Mouse (Mus musculus): ENCODE data around the gene Dlec1. TPM values are rescaled to one million over a fixed set of nuclear protein-coding genes. Genes with fewer than 3 reads are reported as not detected.

Gene Dlec1
- polyA plus RNA-seq, 1 experiment from 2014 or later = 6.1 TPM

GRCm38 (mm10) chr9:119100177-119100898 lies 1.9 kb upstream of the Dlec1 start:
- ATAC-seq (ENCODE audit: low FRiP score, low TSS enrichment) = no peak
- H3K27ac ChIP-seq (ENCODE audit: low read length) = no peak overlapping the region
- 0 out of 2 replicates have a peak overlapping the region, but pooled peaks have one; percentile 19 for H3K9ac ChIP-seq (replicated peaks; ENCODE audit: low read length)
- H3K9me3 ChIP-seq (ENCODE audit: low read length) = no peaks in the 10 kb centered on the region
- 0 out of 2 replicates have a peak, but pooled peaks cover 3% of the 10 kb centered on the region for H3K27me3 ChIP-seq (ENCODE audit: insufficient read depth, low read length)
- no peak overlapping the region for H3K4me3 ChIP-seq (ENCODE audit: low read length)
- WGBS = 15% methylated on average over 15 of the region's 15 CpGs
- no peaks in the 10 kb centered on the region for H3K36me3 ChIP-seq (ENCODE audit: insufficient read depth, low read length)
- peaks cover 15% of the 10 kb centered on the region; the same call in 1 of the 2 replicates for H3K4me1 ChIP-seq (ENCODE audit: insufficient read depth, low read length)
- no peak overlapping the region for H3K4me2 ChIP-seq (replicated peaks; ENCODE audit: low read depth, low read length)

GRCm38 (mm10) chr9:119102783-119103113 lies 470 bp downstream of the Dlec1 start:
- Histone ChIP-seq H3K27me3 (ENCODE audit: insufficient read depth, low read length) (0 out of 2 replicates have a peak, but pooled peaks cover 3% of the 10 kb centered on the region), H3K27ac (ENCODE audit: low read length) (no peak overlapping the region), H3K4me3 (ENCODE audit: low read length) (peak overlapping the region; percentile 66), H3K36me3 (ENCODE audit: insufficient read depth, low read length) (no peaks in the 10 kb centered on the region), H3K9ac (replicated peaks; ENCODE audit: low read length) (peak overlapping the region; percentile 59), H3K9me3 (ENCODE audit: low read length) (peaks cover 3% of the 10 kb centered on the region; the same call in 1 of the 2 replicates), H3K4me2 (replicated peaks; ENCODE audit: low read depth, low read length) (peak overlapping the region; percentile 78), H3K4me1 (ENCODE audit: insufficient read depth, low read length) (peaks cover 13% of the 10 kb centered on the region; the same call in 1 of the 2 replicates)
- 1% methylated on average over 19 of the region's 19 CpGs for WGBS
- peak; percentile 46; the same call in 1 of the 2 replicates for ATAC-seq (ENCODE audit: low FRiP score, low TSS enrichment)

- H3K9ac ChIP-seq (replicated peaks; ENCODE audit: low read length) = no peak overlapping the region
- H3K4me1 ChIP-seq (ENCODE audit: insufficient read depth, low read length) = peaks cover 17% of the 10 kb centered on the region
- no peak overlapping the region for H3K4me2 ChIP-seq (replicated peaks; ENCODE audit: low read depth, low read length)
- no peak overlapping the region for H3K4me3 ChIP-seq (ENCODE audit: low read length)
- H3K27ac ChIP-seq (ENCODE audit: low read length) = no peak overlapping the region
- H3K36me3 ChIP-seq (ENCODE audit: insufficient read depth, low read length) = no peaks in the 10 kb centered on the region
- no peak; the same call in 1 of the 2 replicates for ATAC-seq (ENCODE audit: low FRiP score, low TSS enrichment)
- 89% methylated on average over 4 of the region's 4 CpGs for WGBS
- peaks cover 3% of the 10 kb centered on the region; the same call in 1 of the 2 replicates for H3K9me3 ChIP-seq (ENCODE audit: low read length)
- 0 out of 2 replicates have a peak, but pooled peaks cover 3% of the 10 kb centered on the region for H3K27me3 ChIP-seq (ENCODE audit: insufficient read depth, low read length)
Measured at GRCm38 (mm10) chr9:119107566-119107965, 5.3 kb downstream of the Dlec1 start.

GRCm38 (mm10) chr9:119109685-119110353 lies 7.5 kb downstream of the Dlec1 start:
- peaks cover 3% of the 10 kb centered on the region; the same call in 1 of the 2 replicates for H3K9me3 ChIP-seq (ENCODE audit: low read length)
- peaks cover 11% of the 10 kb centered on the region for H3K4me1 ChIP-seq (ENCODE audit: insufficient read depth, low read length)
- H3K27ac ChIP-seq (ENCODE audit: low read length) = no peak overlapping the region
- no peak overlapping the region for H3K4me3 ChIP-seq (ENCODE audit: low read length)
- H3K4me2 ChIP-seq (replicated peaks; ENCODE audit: low read depth, low read length) = no peak overlapping the region
- no peaks in the 10 kb centered on the region for H3K27me3 ChIP-seq (ENCODE audit: insufficient read depth, low read length)
- H3K36me3 ChIP-seq (ENCODE audit: insufficient read depth, low read length) = no peaks in the 10 kb centered on the region
- H3K9ac ChIP-seq (replicated peaks; ENCODE audit: low read length) = no peak overlapping the region
- ATAC-seq (ENCODE audit: low FRiP score, low TSS enrichment) = no peak
- WGBS = 71% methylated on average over 12 of the region's 12 CpGs

- 46% methylated on average over 3 of the region's 3 CpGs for WGBS
- ATAC-seq (ENCODE audit: low FRiP score, low TSS enrichment) = no peak
- no peak overlapping the region for H3K9ac ChIP-seq (replicated peaks; ENCODE audit: low read length)
- no peak overlapping the region for H3K4me3 ChIP-seq (ENCODE audit: low read length)
- no peaks in the 10 kb centered on the region for H3K27me3 ChIP-seq (ENCODE audit: insufficient read depth, low read length)
- H3K4me1 ChIP-seq (ENCODE audit: insufficient read depth, low read length) = peaks cover 11% of the 10 kb centered on the region
- H3K4me2 ChIP-seq (replicated peaks; ENCODE audit: low read depth, low read length) = no peak overlapping the region
- H3K36me3 ChIP-seq (ENCODE audit: insufficient read depth, low read length) = no peaks in the 10 kb centered on the region
- H3K9me3 ChIP-seq (ENCODE audit: low read length) = peaks cover 3% of the 10 kb centered on the region; the same call in 1 of the 2 replicates
- H3K27ac ChIP-seq (ENCODE audit: low read length) = peak overlapping the region; percentile 13; the same call in 1 of the 2 replicates
Measured at GRCm38 (mm10) chr9:119110640-119111039, 8.4 kb downstream of the Dlec1 start.

- Histone ChIP-seq H3K36me3 (ENCODE audit: insufficient read depth, low read length) (no peaks in the 10 kb centered on the region), H3K4me3 (ENCODE audit: low read length) (no peak overlapping the region), H3K27ac (ENCODE audit: low read length) (no peak overlapping the region), H3K4me1 (ENCODE audit: insufficient read depth, low read length) (peaks cover 12% of the 10 kb centered on the region), H3K9me3 (ENCODE audit: low read length) (no peaks in the 10 kb centered on the region), H3K27me3 (ENCODE audit: insufficient read depth, low read length) (no peaks in the 10 kb centered on the region), H3K4me2 (replicated peaks; ENCODE audit: low read depth, low read length) (no peak overlapping the region), H3K9ac (replicated peaks; ENCODE audit: low read length) (no peak overlapping the region)
- ATAC-seq (ENCODE audit: low FRiP score, low TSS enrichment) = no peak
- 85% methylated on average over 17 of the region's 17 CpGs for WGBS
Measured at GRCm38 (mm10) chr9:119114911-119115310, 12.6 kb downstream of the Dlec1 start.

- H3K27me3 ChIP-seq (ENCODE audit: insufficient read depth, low read length) = no peaks in the 10 kb centered on the region
- 57% methylated on average over 19 of the region's 19 CpGs for WGBS
- peak overlapping the region; percentile 45 for H3K4me2 ChIP-seq (replicated peaks; ENCODE audit: low read depth, low read length)
- peak; percentile 86 for ATAC-seq (ENCODE audit: low FRiP score, low TSS enrichment)
- H3K4me1 ChIP-seq (ENCODE audit: insufficient read depth, low read length) = peaks cover 17% of the 10 kb centered on the region
- H3K4me3 ChIP-seq (ENCODE audit: low read length) = peak overlapping the region; percentile 35
- H3K9ac ChIP-seq (replicated peaks; ENCODE audit: low read length) = peak overlapping the region; percentile 40
- H3K27ac ChIP-seq (ENCODE audit: low read length) = peak overlapping the region; percentile 86
- H3K36me3 ChIP-seq (ENCODE audit: insufficient read depth, low read length) = no peaks in the 10 kb centered on the region
- H3K9me3 ChIP-seq (ENCODE audit: low read length) = no peaks in the 10 kb centered on the region
Measured at GRCm38 (mm10) chr9:119119409-119120167, 17.3 kb downstream of the Dlec1 start.

GRCm38 (mm10) chr9:119120168-119120560 lies 17.9 kb downstream of the Dlec1 start:
- no peaks in the 10 kb centered on the region for H3K27me3 ChIP-seq (ENCODE audit: insufficient read depth, low read length)
- ATAC-seq (ENCODE audit: low FRiP score, low TSS enrichment) = peak; percentile 16; the same call in 1 of the 2 replicates
- WGBS = 45% methylated on average over 3 of the region's 3 CpGs
- H3K9me3 ChIP-seq (ENCODE audit: low read length) = no peaks in the 10 kb centered on the region
- peak overlapping the region; percentile 86 for H3K27ac ChIP-seq (ENCODE audit: low read length)
- no peaks in the 10 kb centered on the region for H3K36me3 ChIP-seq (ENCODE audit: insufficient read depth, low read length)
- H3K4me3 ChIP-seq (ENCODE audit: low read length) = peak overlapping the region; percentile 35
- peak overlapping the region; percentile 45 for H3K4me2 ChIP-seq (replicated peaks; ENCODE audit: low read depth, low read length)
- peaks cover 17% of the 10 kb centered on the region for H3K4me1 ChIP-seq (ENCODE audit: insufficient read depth, low read length)
- H3K9ac ChIP-seq (replicated peaks; ENCODE audit: low read length) = peak overlapping the region; percentile 40; the same call in 1 of the 2 replicates

- Histone ChIP-seq H3K27ac (ENCODE audit: low read length) (no peak overlapping the region), H3K27me3 (ENCODE audit: insufficient read depth, low read length) (no peaks in the 10 kb centered on the region), H3K4me3 (ENCODE audit: low read length) (no peak overlapping the region), H3K9ac (replicated peaks; ENCODE audit: low read length) (no peak overlapping the region), H3K4me2 (replicated peaks; ENCODE audit: low read depth, low read length) (no peak overlapping the region), H3K36me3 (ENCODE audit: insufficient read depth, low read length) (no peaks in the 10 kb centered on the region), H3K9me3 (ENCODE audit: low read length) (no peaks in the 10 kb centered on the region), H3K4me1 (ENCODE audit: insufficient read depth, low read length) (peaks cover 17% of the 10 kb centered on the region)
- ATAC-seq (ENCODE audit: low FRiP score, low TSS enrichment) = no peak
- WGBS = 74% methylated on average over 18 of the region's 18 CpGs
Measured at GRCm38 (mm10) chr9:119122596-119123369, 20.5 kb downstream of the Dlec1 start.
